Comparison of ENCODE assay signal across 25 mouse cellular contexts in genomic region chr5:138219864-138220263, GRCm38 (mm10). TPM values are rescaled to one million over a fixed set of nuclear protein-coding genes. Genes with fewer than 3 reads are reported as not detected.
"Had no signal": no experiment of that assay in that cellular context is flagged by ENCODE, and none has a peak within 500 bp of the region (broad histone marks: within the 10 kb centered on the region; RNA-seq: fewer than 3 reads in every experiment).

No protein-coding gene starts in this region.

- H3K4me1 ChIP-seq: heart, embryonic 13.5 days; heart, embryonic 15.5 days; hindbrain, embryonic 13.5 days; hindbrain, embryonic 15.5 days; limb, embryonic 13.5 days; limb, embryonic 15.5 days; liver, embryonic 12.5 days had no signal

- H3K36me3 ChIP-seq: heart, embryonic 13.5 days; heart, embryonic 15.5 days; hindbrain, embryonic 13.5 days; hindbrain, embryonic 15.5 days; limb, embryonic 13.5 days; limb, embryonic 15.5 days; liver, embryonic 12.5 days had no signal

- H3K9me3 ChIP-seq: heart, embryonic 15.5 days; hindbrain, embryonic 15.5 days had no signal

- H3K27me3 ChIP-seq: heart, embryonic 15.5 days; hindbrain, embryonic 13.5 days; hindbrain, embryonic 15.5 days; limb, embryonic 13.5 days; limb, embryonic 15.5 days; liver, embryonic 12.5 days had no signal

- ATAC-seq: forebrain, postnatal 0 days; hindbrain, postnatal 0 days; intestine, embryonic 16.5 days; liver, embryonic 12.5 days had no signal

- H3K4me2 ChIP-seq: heart, embryonic 11.5 days; heart, embryonic 13.5 days; heart, embryonic 15.5 days; hindbrain, embryonic 13.5 days; hindbrain, embryonic 15.5 days; limb, embryonic 13.5 days; limb, embryonic 15.5 days; liver, embryonic 12.5 days had no signal

- H3K27ac ChIP-seq: heart, adult 2 months; heart, embryonic 13.5 days; heart, embryonic 15.5 days; hindbrain, embryonic 13.5 days; hindbrain, embryonic 15.5 days; hindbrain, postnatal 0 days; limb, embryonic 13.5 days; limb, embryonic 15.5 days; liver, embryonic 12.5 days; liver, embryonic 14.5 days had no signal

- DNase-seq: forebrain, postnatal 0 days; gastrocnemius, postnatal 14 days; gastrocnemius, postnatal 36 days; heart, adult 11 months; heart, adult 2 months; heart, postnatal 14 days; heart, postnatal 36 days; layer of hippocampus, adult 9-11 months; layer of hippocampus, postnatal 36 days; left cerebral cortex, postnatal 4 days; lung, adult 18-20 months had no signal

- H3K4me3 ChIP-seq: heart, adult 2 months; heart, embryonic 13.5 days; heart, embryonic 15.5 days; hindbrain, embryonic 13.5 days; hindbrain, embryonic 15.5 days; limb, embryonic 13.5 days; limb, embryonic 15.5 days; liver, embryonic 12.5 days had no signal

- H3K9ac ChIP-seq: forebrain, postnatal 0 days; heart, embryonic 13.5 days; heart, embryonic 15.5 days; hindbrain, embryonic 13.5 days; hindbrain, embryonic 15.5 days; limb, embryonic 13.5 days; limb, embryonic 15.5 days; liver, embryonic 12.5 days; liver, embryonic 14.5 days had no signal

RNA-seq across cellular contexts. Expression of gene Nxpe5, which starts 5.8 kb away (rescaled TPM):
- polyA plus RNA-seq: forebrain, postnatal 0 days; heart, embryonic 11.5 days; heart, embryonic 13.5 days; heart, embryonic 15.5 days; hindbrain, embryonic 11.5 days; hindbrain, embryonic 13.5 days; hindbrain, embryonic 15.5 days; hindbrain, postnatal 0 days; intestine, embryonic 14.5 days; intestine, embryonic 16.5 days; limb, embryonic 11.5 days; limb, embryonic 13.5 days; limb, embryonic 15.5 days; liver, embryonic 12.5 days had no signal
